Mouse (Mus musculus) kidney, postnatal 0 days (tissue): ENCODE measurements at regions not wholly inside any gene's neighbourhood (a gene's known extent, or its start where the extent isn't known, plus 50 kb on each side); places are given as distances from the start of the nearest gene placed in this dataset.
"Not testable (repeated sequence)": the region's sequence is repeated elsewhere in the genome, so short reads cannot be mapped to it uniquely, and the experiment has no call there.

Source experiments
- ATAC-seq: fragments of 200-750 bp; cut with Nextera tagmentation; replicated peaks from 2 replicates; pipeline ENCODE4 v1.8.0; 2017; ENCODE audit warnings: low read depth, moderate number of reproducible peaks, moderate TSS enrichment, moderate library complexity; ENCODE audit not compliant: low FRiP score
- DNase-seq: peaks from one replicate; pipeline ENCODE4 v3.0.0-alpha.2; 2016; ENCODE audit warnings: low spot score
- H3K27ac ChIP-seq: fragments of 300-500 bp; sonication (generic); 2 replicates; pipeline ENCODE4 v1.5.1; 2014; ENCODE audit warnings: mild to moderate bottlenecking
- H3K27me3 ChIP-seq: fragments of 300-500 bp; sonication (generic); 2 replicates; pipeline ENCODE4 v1.6.1; 2014; ENCODE audit warnings: low read length, mixed read lengths; ENCODE audit not compliant: insufficient read depth
- H3K36me3 ChIP-seq: fragments of 300-500 bp; sonication (generic); 2 replicates; pipeline ENCODE4 v1.6.1; 2014; ENCODE audit warnings: low read length, mixed read lengths; ENCODE audit not compliant: insufficient read depth
- H3K4me1 ChIP-seq: fragments of 300-500 bp; sonication (generic); replicated peaks from 2 replicates; pipeline ENCODE4 v1.6.1; 2014; ENCODE audit warnings: antibody characterized with exemption, low read length, mixed read lengths; ENCODE audit not compliant: insufficient read depth
- H3K4me2 ChIP-seq: fragments of 300-500 bp; sonication (generic); 2 replicates; pipeline ENCODE4 v1.6.1; 2014; ENCODE audit warnings: mild to moderate bottlenecking, low read length, moderate library complexity, mixed read lengths
- H3K4me3 ChIP-seq: fragments of 300-500 bp; sonication (generic); replicated peaks from 2 replicates; pipeline ENCODE4 v1.5.1; 2014; ENCODE audit warnings: low read depth, low read length
- H3K9ac ChIP-seq: fragments of 300-500 bp; sonication (generic); 2 replicates; pipeline ENCODE4 v1.6.1; 2014; ENCODE audit warnings: low read depth, low read length
- H3K9me3 ChIP-seq: fragments of 300-500 bp; sonication (generic); replicated peaks from 2 replicates; pipeline ENCODE4 v1.6.1; 2016; ENCODE audit warnings: low read length, inconsistent platforms, mixed read lengths
- WGBS: fragments of 180-500 bp; shearing (Covaris S2); extraction: QIAGEN DNeasy Blood & Tissue Kit; methylation state at CpG from one replicate; pipeline ENCODE4 v1.1.7; 2014; 5-methylcytosine and 5-hydroxymethylcytosine counted together

GRCm38 (mm10) chr12:22745556-22745955, 1034.5 kb downstream of the Gm10330 start:
- peak; percentile 2 for DNase-seq
- not testable (repeated sequence) for H3K4me1 ChIP-seq, H3K27me3 ChIP-seq, ATAC-seq, H3K9me3 ChIP-seq, H3K9ac ChIP-seq, H3K27ac ChIP-seq, H3K36me3 ChIP-seq
- 2% methylated on average over 33 of the region's 40 CpGs for WGBS
- Histone ChIP-seq H3K4me2 (peak overlapping the region; percentile 41), H3K4me3 (0 out of 2 replicates have a peak overlapping the region, but pooled peaks have one; percentile 14)

- WGBS: 5% methylated on average over 22 of the region's 43 CpGs
- not testable (repeated sequence) for H3K27ac ChIP-seq, H3K4me1 ChIP-seq, H3K9ac ChIP-seq, DNase-seq, H3K27me3 ChIP-seq, H3K9me3 ChIP-seq, H3K36me3 ChIP-seq, ATAC-seq
- Histone ChIP-seq H3K4me3 (0 out of 2 replicates have a peak overlapping the region, but pooled peaks have one; percentile 14), H3K4me2 (peak overlapping the region; percentile 41)
Measured at GRCm38 (mm10) chr12:22745067-22745466, 1035.0 kb downstream of the Gm10330 start.
